Mouse (Mus musculus) small intestine, adult 2 months (tissue): ENCODE measurements around the gene Vps25.

Source experiments
- CTCF ChIP-seq: fragments of 200-500 bp; IDR thresholded peaks from 2 replicates; pipeline ENCODE4 v1.5.1; 2012; ENCODE audit warnings: low read depth, mild to moderate bottlenecking, control low read depth, inconsistent platforms, low read length, moderate library complexity, mixed read lengths; ENCODE audit not compliant: insufficient replicate concordance, insufficient read length; ENCODE audit errors: extremely low read depth
- POLR2A ChIP-seq: fragments of 200-500 bp; IDR thresholded peaks from 2 replicates; pipeline ENCODE4 v1.6.1; 2012; ENCODE audit warnings: low read depth, mild to moderate bottlenecking, control low read depth, inconsistent platforms, low read length, moderate library complexity

DNA sequence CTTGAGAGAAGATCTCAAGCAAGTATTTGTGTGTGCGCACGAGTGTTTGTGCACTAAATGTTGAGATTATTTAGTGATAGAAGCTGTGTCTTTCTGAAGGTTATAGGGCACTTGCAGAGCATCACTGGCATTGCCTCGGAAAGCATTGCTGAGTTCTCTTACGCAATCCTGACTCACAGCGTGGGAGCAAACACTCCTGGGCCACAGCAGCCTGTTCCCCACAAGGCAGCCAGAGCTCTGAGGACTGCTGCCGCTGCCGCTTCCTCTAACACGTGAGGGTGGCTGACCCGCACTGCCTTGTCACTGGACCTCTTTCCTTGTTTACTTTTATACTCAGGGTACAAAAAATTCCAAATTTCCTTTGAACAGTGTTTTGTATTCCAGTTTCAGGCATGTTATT, 33.8 kb downstream of the Vps25 start:
- TF ChIP-seq POLR2A, result no peak
- no peak for TF ChIP-seq CTCF
